Mouse (Mus musculus) mammary gland, adult 2 months (tissue): ENCODE data around the gene Gm10696. TPM values are rescaled to one million over a fixed set of nuclear protein-coding genes. Genes with fewer than 3 reads are reported as not detected.

Experiments used
- polyA plus RNA-seq: library from polyadenylated mRNA; depleted of rRNA; stranded (reverse); fragments of >200 nt; gene quantifications from 2 replicates; pipeline ENCODE4 v1.2.3, GENCODE M21; 2012; ENCODE audit warnings: low replicate concordance; rRNA removed

Gm10696 gene
- not detected in 2 replicates for polyA plus RNA-seq

GRCm38 (mm10) chr3:94178093-94178492, at the start of gene Gm10696:
Gene Gm10696 (minus strand): TSS chr3:94178193.

GRCm38 (mm10) chr3:94196414-94196813, 18.4 kb upstream of the Gm10696 start, which contains the start of gene Gm5286:
Gene Gm5286 (plus strand): TSS chr3:94196714.

Other genes with a start within 250 kb of the Gm10696 start
- gene Gm9117, start 234.7 kb downstream of the Gm10696 start, polyA plus RNA-seq, result not detected in 2 replicates
- not detected in 2 replicates for gene Tdpoz5, start 216.9 kb downstream of the Gm10696 start, polyA plus RNA-seq
- gene Gm9125, start 123.3 kb downstream of the Gm10696 start, polyA plus RNA-seq, result not detected in 2 replicates
- not detected in 2 replicates for gene Gm10697, start 105.5 kb downstream of the Gm10696 start, polyA plus RNA-seq
- not detected in 2 replicates for gene Gm5286, start 18.5 kb upstream of the Gm10696 start, polyA plus RNA-seq
- not detected in 2 replicates for gene Gm4778, start 85.8 kb upstream of the Gm10696 start, polyA plus RNA-seq
- 0.80 and 2.6 TPM in 2 replicates for gene Them4, start 131.9 kb upstream of the Gm10696 start, polyA plus RNA-seq
- gene Them5, start 163.9 kb upstream of the Gm10696 start, polyA plus RNA-seq, result 0.13 and 1.8 TPM in 2 replicates
- gene C2cd4d, start 184.2 kb upstream of the Gm10696 start, polyA plus RNA-seq, result 1.1 and 4.3 TPM in 2 replicates
- 20.3 and 32.9 TPM in 2 replicates for gene Rorc, start 194.6 kb upstream of the Gm10696 start, polyA plus RNA-seq
- gene Lingo4, start 220.3 kb upstream of the Gm10696 start, polyA plus RNA-seq, result 0.53 and 1.1 TPM in 2 replicates
- 0.25 and 1.6 TPM in 2 replicates for gene Tdrkh, start 235.1 kb upstream of the Gm10696 start, polyA plus RNA-seq